Mouse (Mus musculus) MEL (cell line): ENCODE data around the gene Wdr60. TPM values are rescaled to one million over a fixed set of nuclear protein-coding genes. Genes with fewer than 3 reads are reported as not detected.

Experiments
- DNase-seq: peaks from one replicate; pipeline ENCODE4 v3.0.0; 2011; ENCODE audit warnings: low read depth, low spot score
- H3K27ac ChIP-seq: 2 replicates; pipeline ENCODE4 v1.5.1; 2012; ENCODE audit warnings: low read depth, mild to moderate bottlenecking, control low read depth, low read length, moderate library complexity; ENCODE audit not compliant: control insufficient read depth
- H3K27me3 ChIP-seq, 2 experiments: fragments of 150-350 bp in 1 of 2; sonication (generic) in 1 of 2; 2 replicates each; pipeline ENCODE4 v1.6.1; 2012; ENCODE audit warnings: low read length in 2 of 2, mild to moderate bottlenecking in 2 of 2, improper control_type of control experiment in 1 of 2, moderate library complexity in 1 of 2; ENCODE audit not compliant: insufficient read depth in 2 of 2, control insufficient read depth in 1 of 2
- H3K36me3 ChIP-seq, 2 experiments: 2 replicates each; pipeline ENCODE4 v1.6.1; 2012 to 2014; ENCODE audit warnings: low read length in 2 of 2, improper control_type of control experiment in 1 of 2, inconsistent platforms in 1 of 2, mild to moderate bottlenecking in 1 of 2; ENCODE audit not compliant: insufficient read depth in 2 of 2, control insufficient read depth in 1 of 2
- H3K4me1 ChIP-seq, 2 experiments: fragments of 150-350 bp in 1 of 2; sonication (generic) in 1 of 2; 2 replicates each; pipeline ENCODE4 v1.6.1; 2012; ENCODE audit warnings: low read length in 2 of 2, improper control_type of control experiment in 1 of 2, mild to moderate bottlenecking in 1 of 2; ENCODE audit not compliant: insufficient read depth in 2 of 2, control insufficient read depth in 1 of 2
- H3K4me3 ChIP-seq, 2 experiments: fragments of 150-350 bp in 1 of 2; sonication (generic) in 1 of 2; 2 replicates each; pipeline ENCODE4 v1.5.1; 2012; ENCODE audit warnings: low read depth in 2 of 2, low read length in 2 of 2, mild to moderate bottlenecking in 2 of 2, moderate library complexity in 2 of 2, control low read depth in 1 of 2, improper control_type of control experiment in 1 of 2; ENCODE audit not compliant: control insufficient read depth in 1 of 2, insufficient read depth in 1 of 2
- H3K79me2 ChIP-seq: 2 replicates; pipeline ENCODE4 v1.6.1; 2012; ENCODE audit warnings: mild to moderate bottlenecking, low read length, moderate library complexity; ENCODE audit not compliant: control insufficient read depth, poor library complexity, insufficient read depth
- H3K9ac ChIP-seq: 2 replicates; pipeline ENCODE4 v1.6.1; 2012; ENCODE audit warnings: low read depth, mild to moderate bottlenecking, control low read depth, low read length, moderate library complexity; ENCODE audit not compliant: control insufficient read depth, poor library complexity, severe bottlenecking
- H3K9me3 ChIP-seq: fragments of 150-350 bp; sonication (generic); replicated peaks from 2 replicates; pipeline ENCODE4 v1.6.1; 2012; ENCODE audit warnings: mild to moderate bottlenecking, low read length, improper control_type of control experiment, moderate library complexity; ENCODE audit not compliant: insufficient read depth
- BHLHE40 ChIP-seq: IDR thresholded peaks from 2 replicates; pipeline ENCODE4 v1.6.1; 2012; ENCODE audit warnings: low read depth, mild to moderate bottlenecking, inconsistent platforms, low read length, improper control_type of control experiment, borderline replicate concordance
- CHD1 ChIP-seq: IDR thresholded peaks from 2 replicates; pipeline ENCODE4 v1.6.1; 2012; ENCODE audit warnings: low read depth, mild to moderate bottlenecking, inconsistent platforms, low read length, improper control_type of control experiment
- CHD2 ChIP-seq: IDR thresholded peaks from 2 replicates; pipeline ENCODE4 v1.6.1; 2011; ENCODE audit warnings: low read length, improper control_type of control experiment
- E2F4 ChIP-seq: IDR thresholded peaks from 2 replicates; pipeline ENCODE4 v1.6.1; 2011; ENCODE audit warnings: low read depth, low read length, improper control_type of control experiment, borderline replicate concordance
- ELF1 ChIP-seq: IDR thresholded peaks from 2 replicates; pipeline ENCODE4 v1.6.1; 2014; ENCODE audit warnings: low read depth, mild to moderate bottlenecking, inconsistent platforms, low read length, improper control_type of control experiment, moderate library complexity
- EP300 ChIP-seq, 2 experiments: IDR thresholded peaks; 2 replicates each; pipeline ENCODE4 v1.6.1; 2011; ENCODE audit warnings: improper control_type of control experiment in 2 of 2, low read length in 2 of 2, low read depth in 1 of 2, mild to moderate bottlenecking in 1 of 2
- ETS1 ChIP-seq: IDR thresholded peaks from 2 replicates; pipeline ENCODE4 v1.6.1; 2012; ENCODE audit warnings: low read depth, mild to moderate bottlenecking, inconsistent platforms, low read length, improper control_type of control experiment, moderate library complexity
- GATA1 ChIP-seq: IDR thresholded peaks from 2 replicates; pipeline ENCODE4 v1.6.1; 2011; ENCODE audit warnings: low read depth, low read length, improper control_type of control experiment
- HCFC1 ChIP-seq: IDR thresholded peaks from 2 replicates; pipeline ENCODE4 v1.6.1; 2012; ENCODE audit warnings: low read depth, mild to moderate bottlenecking, inconsistent platforms, low read length, improper control_type of control experiment, moderate library complexity
- JUND ChIP-seq: IDR thresholded peaks from 2 replicates; pipeline ENCODE4 v1.6.1; 2011; ENCODE audit warnings: low read depth, mild to moderate bottlenecking, improper control_type of control experiment, low read length
- KAT2A ChIP-seq: conservative IDR thresholded peaks from 2 replicates; pipeline ENCODE4 v1.6.1; 2012; ENCODE audit warnings: low read depth, low read length, improper control_type of control experiment, inconsistent platforms
- MAFK ChIP-seq: IDR thresholded peaks from 2 replicates; pipeline ENCODE4 v1.6.1; 2011; ENCODE audit warnings: low read depth, mild to moderate bottlenecking, low read length, improper control_type of control experiment, borderline replicate concordance
- MEF2A ChIP-seq: IDR thresholded peaks from 2 replicates; pipeline ENCODE4 v1.6.1; 2014; ENCODE audit warnings: low read depth, mild to moderate bottlenecking, inconsistent platforms, low read length, improper control_type of control experiment; ENCODE audit not compliant: poor library complexity, insufficient replicate concordance, severe bottlenecking; ENCODE audit errors: extremely low read depth
- MXI1 ChIP-seq: IDR thresholded peaks from 2 replicates; pipeline ENCODE4 v1.6.1; 2011; ENCODE audit warnings: mild to moderate bottlenecking, low read depth, low read length, improper control_type of control experiment
- MYC ChIP-seq: IDR thresholded peaks from 2 replicates; pipeline ENCODE4 v1.6.1; 2011; ENCODE audit warnings: low read depth, mild to moderate bottlenecking, low read length, improper control_type of control experiment, moderate library complexity
- NELFE ChIP-seq: IDR thresholded peaks from 2 replicates; pipeline ENCODE4 v1.6.1; 2011; ENCODE audit warnings: low read depth, low read length, improper control_type of control experiment
- NRF1 ChIP-seq: IDR thresholded peaks from 2 replicates; pipeline ENCODE4 v1.6.1; 2014; ENCODE audit warnings: low read depth, mild to moderate bottlenecking, inconsistent platforms, low read length, improper control_type of control experiment, moderate library complexity; ENCODE audit not compliant: poor library complexity, insufficient read depth, severe bottlenecking
- POLR2A ChIP-seq, 2 experiments: IDR thresholded peaks; 2 replicates each; pipeline ENCODE4 v1.6.1; 2011 to 2012; ENCODE audit warnings: low read length in 2 of 2, mild to moderate bottlenecking in 2 of 2, control low read depth in 1 of 2, improper control_type of control experiment in 1 of 2, low read depth in 1 of 2, moderate library complexity in 1 of 2; ENCODE audit not compliant: control insufficient read depth in 1 of 2, insufficient read depth in 1 of 2, poor library complexity in 1 of 2
- POLR2AphosphoS2 ChIP-seq: IDR thresholded peaks from 2 replicates; pipeline ENCODE4 v1.6.1; 2011; ENCODE audit warnings: low read length, improper control_type of control experiment
- POLR2AphosphoS5 ChIP-seq: IDR thresholded peaks from 2 replicates; pipeline ENCODE4 v1.6.1; 2012; ENCODE audit warnings: low read depth, borderline replicate concordance, mild to moderate bottlenecking, inconsistent platforms, low read length, moderate library complexity, mixed read lengths
- RAD21 ChIP-seq: IDR thresholded peaks from 2 replicates; pipeline ENCODE4 v1.6.1; 2011; ENCODE audit warnings: mild to moderate bottlenecking, low read depth, low read length, improper control_type of control experiment
- RCOR1 ChIP-seq: IDR thresholded peaks from 2 replicates; pipeline ENCODE4 v1.6.1; 2012; ENCODE audit warnings: low read depth, mild to moderate bottlenecking, inconsistent platforms, low read length, improper control_type of control experiment
- SIN3A ChIP-seq: IDR thresholded peaks from 2 replicates; pipeline ENCODE4 v1.6.1; 2012; ENCODE audit warnings: low read length, improper control_type of control experiment, inconsistent platforms
- TAL1 ChIP-seq: IDR thresholded peaks from 2 replicates; pipeline ENCODE4 v1.6.1; 2012; ENCODE audit warnings: mild to moderate bottlenecking, inconsistent platforms, low read length, moderate library complexity, mixed read lengths
- TBP ChIP-seq: IDR thresholded peaks from 2 replicates; pipeline ENCODE4 v1.8.0; 2011; ENCODE audit warnings: low read depth, low read length, improper control_type of control experiment
- TCF12 ChIP-seq: IDR thresholded peaks from 2 replicates; pipeline ENCODE4 v1.6.1; 2014; ENCODE audit warnings: low read depth, mild to moderate bottlenecking, inconsistent platforms, low read length, improper control_type of control experiment, moderate library complexity
- USF1 ChIP-seq: IDR thresholded peaks from 2 replicates; pipeline ENCODE4 v1.6.1; 2014; ENCODE audit warnings: low read depth, mild to moderate bottlenecking, inconsistent platforms, low read length, improper control_type of control experiment, moderate library complexity
- ZC3H11A ChIP-seq: IDR thresholded peaks from 2 replicates; pipeline ENCODE4 v1.6.1; 2012; ENCODE audit warnings: low read depth, mild to moderate bottlenecking, inconsistent platforms, low read length, improper control_type of control experiment
- ZMIZ1 ChIP-seq: IDR thresholded peaks from 2 replicates; pipeline ENCODE4 v1.6.1; 2012; ENCODE audit warnings: low read depth, mild to moderate bottlenecking, inconsistent platforms, low read length, improper control_type of control experiment, moderate library complexity
- polyA plus RNA-seq, 2 experiments: library from polyadenylated mRNA; stranded (reverse) in 1 of 2; unstranded in 1 of 2; fragments of >175 nt in 1 of 2; fragments of >200 nt in 1 of 2; gene quantifications; 2 replicates each; pipeline versions ENCODE4 v1.2.1 to v1.2.4; 2012; ENCODE audit warnings: low replicate concordance in 2 of 2, low read depth in 1 of 2; ENCODE audit not compliant: insufficient read length in 2 of 2, insufficient read depth in 1 of 2, missing spikeins in 1 of 2
- total RNA-seq: library from RNA; depleted of rRNA; stranded (reverse); fragments of 300-350 nt; gene quantifications from 2 replicates; pipeline ENCODE4 v1.2.3, GENCODE M21; 2012

Gene Wdr60
- total and polyA plus RNA-seq, 3 experiments = 19.8 to 21.0 TPM; not detected in 1

GRCm38 (mm10) chr12:116306042-116306441 is 43.2 kb upstream of the Wdr60 start:
- no peaks in the 10 kb centered on the region for H3K9me3 ChIP-seq
- no peaks in the 10 kb centered on the region for H3K27me3 ChIP-seq
- peaks cover 3 to 50% of the 10 kb centered on the region in 2 experiments; a peak in 3 of 4 replicates for H3K36me3 ChIP-seq
- TF ChIP-seq JUND = peak; percentile 96
- TF ChIP-seq BHLHE40 = peak; percentile 55; the same call in 1 of the 2 replicates
- no peak for TF ChIP-seq NELFE
- peak; percentile 80 to 87 for TF ChIP-seq EP300 (IDR thresholded peaks at IDR 0.05; ENCODE audit: low read depth in 1 of 2, low read length in 2 of 2)
- peak; percentile 86; the same call in 1 of the 2 replicates for TF ChIP-seq MAFK
- peak; percentile 83 for TF ChIP-seq SIN3A
- peak; percentile 99 for TF ChIP-seq ETS1
- no peak for TF ChIP-seq NRF1
- TF ChIP-seq POLR2A (IDR thresholded peaks at IDR 0.05; ENCODE audit: control insufficient read depth in 1 of 2, insufficient read depth in 1 of 2, low read depth in 1 of 2, low read length in 2 of 2, poor library complexity in 1 of 2) = no peak
- peak; percentile 88 for TF ChIP-seq GATA1
- TF ChIP-seq TBP = peak; percentile 61; the same call in 1 of the 2 replicates
- peak; percentile 93 for TF ChIP-seq RCOR1
- TF ChIP-seq MYC = peak; percentile 53; the same call in 1 of the 2 replicates
- TF ChIP-seq TAL1 = peak; percentile 66
- no peak for TF ChIP-seq USF1
- TF ChIP-seq MEF2A = no peak
- peak; percentile 49 for TF ChIP-seq MXI1
- TF ChIP-seq, all 39 proteins: peak for 12
- no peak overlapping the region for H3K4me3 ChIP-seq
- peak overlapping the region; percentile 32 for H3K9ac ChIP-seq
- peak; percentile 91 for DNase-seq
- H3K27ac ChIP-seq = peak overlapping the region; percentile 56
- peaks cover 41% of the 10 kb centered on the region for H3K79me2 ChIP-seq
- peaks cover 29 to 35% of the 10 kb centered on the region in 2 experiments for H3K4me1 ChIP-seq

DNA sequence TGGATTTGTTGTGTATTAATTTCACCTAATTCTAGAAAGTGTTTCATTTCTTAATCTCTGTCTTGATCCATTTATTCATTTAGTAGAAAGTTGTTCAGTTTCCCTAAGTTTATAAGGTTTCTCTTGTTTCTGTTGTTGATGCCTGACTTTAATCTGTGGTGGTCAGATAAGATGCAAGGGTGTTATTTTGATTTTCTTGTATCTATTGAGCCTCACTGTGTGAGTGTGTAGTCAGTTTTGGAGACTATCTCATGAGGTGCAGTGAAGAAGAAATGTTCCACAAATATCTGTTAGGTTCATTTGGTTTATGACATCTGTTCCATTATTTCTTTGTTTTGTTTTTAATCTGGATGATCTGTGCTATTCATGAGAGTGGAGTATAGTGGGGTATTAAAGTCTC is 39.4 kb upstream of the Wdr60 start:
- H3K36me3 ChIP-seq = peaks cover 9 to 39% of the 10 kb centered on the region in 2 experiments
- TF ChIP-seq MYC (peak; percentile 27; the same call in 1 of the 2 replicates), KAT2A (no peak), ZC3H11A (no peak), TAL1 (peak; percentile 49), MEF2A (no peak), CHD1 (0 out of 2 replicates have a peak, but pooled peaks have one; percentile 13), EP300 (IDR thresholded peaks at IDR 0.05; ENCODE audit: low read depth in 1 of 2, low read length in 2 of 2) (peak; percentile 49 to 64; a peak in 3 of 4 replicates), CHD2 (no peak), RCOR1 (peak; percentile 94), RAD21 (no peak), JUND (no peak), POLR2AphosphoS2 (no peak), SIN3A (peak; percentile 31), HCFC1 (no peak), TCF12 (peak; percentile 75), POLR2AphosphoS5 (no peak), ZMIZ1 (no peak), POLR2A (IDR thresholded peaks at IDR 0.05; ENCODE audit: control insufficient read depth in 1 of 2, insufficient read depth in 1 of 2, low read depth in 1 of 2, low read length in 2 of 2, poor library complexity in 1 of 2) (no peak), GATA1 (peak; percentile 80), ELF1 (no peak), MXI1 (0 out of 2 replicates have a peak, but pooled peaks have one; percentile 34), E2F4 (no peak), ETS1 (peak; percentile 60)
- no peak overlapping the region for H3K27ac ChIP-seq
- no peaks in the 10 kb centered on the region for H3K9me3 ChIP-seq
- H3K4me1 ChIP-seq = peaks cover 22 to 28% of the 10 kb centered on the region in 2 experiments
- no peaks in the 10 kb centered on the region for H3K27me3 ChIP-seq
- H3K4me3 ChIP-seq = no peak overlapping the region
- no peak for DNase-seq
- H3K79me2 ChIP-seq = peaks cover 30% of the 10 kb centered on the region
- no peak overlapping the region for H3K9ac ChIP-seq
